Mouse (Mus musculus) MEL (cell line): Measurements from ENCODE around the gene Slc7a3.
"Not testable (repeated sequence)": the region's sequence is repeated elsewhere in the genome, so short reads cannot be mapped to it uniquely, and the experiment has no call there.

Experiments
- CTCF ChIP-seq, 3 experiments: IDR thresholded peaks in 2 of 3; conservative IDR thresholded peaks in 1 of 3; 2 replicates each; pipeline ENCODE4 v1.5.1; 2011 to 2012; ENCODE audit warnings: low read length in 3 of 3, low read depth in 2 of 3, mild to moderate bottlenecking in 2 of 3, improper control_type of control experiment in 1 of 3, inconsistent platforms in 1 of 3, mixed read lengths in 1 of 3, moderate library complexity in 1 of 3; ENCODE audit not compliant: control insufficient read depth in 1 of 3, insufficient read depth in 1 of 3, poor library complexity in 1 of 3, severe bottlenecking in 1 of 3
- ELF1 ChIP-seq: IDR thresholded peaks from 2 replicates; pipeline ENCODE4 v1.6.1; 2014; ENCODE audit warnings: low read depth, mild to moderate bottlenecking, inconsistent platforms, low read length, improper control_type of control experiment, moderate library complexity
- EP300 ChIP-seq, 2 experiments: IDR thresholded peaks; 2 replicates each; pipeline ENCODE4 v1.6.1; 2011; ENCODE audit warnings: improper control_type of control experiment in 2 of 2, low read length in 2 of 2, low read depth in 1 of 2, mild to moderate bottlenecking in 1 of 2
- GATA1 ChIP-seq: IDR thresholded peaks from 2 replicates; pipeline ENCODE4 v1.6.1; 2011; ENCODE audit warnings: low read depth, low read length, improper control_type of control experiment
- JUND ChIP-seq: IDR thresholded peaks from 2 replicates; pipeline ENCODE4 v1.6.1; 2011; ENCODE audit warnings: low read depth, mild to moderate bottlenecking, improper control_type of control experiment, low read length
- KAT2A ChIP-seq: conservative IDR thresholded peaks from 2 replicates; pipeline ENCODE4 v1.6.1; 2012; ENCODE audit warnings: low read depth, low read length, improper control_type of control experiment, inconsistent platforms
- MYC ChIP-seq: IDR thresholded peaks from 2 replicates; pipeline ENCODE4 v1.6.1; 2011; ENCODE audit warnings: low read depth, mild to moderate bottlenecking, low read length, improper control_type of control experiment, moderate library complexity
- NRF1 ChIP-seq: IDR thresholded peaks from 2 replicates; pipeline ENCODE4 v1.6.1; 2014; ENCODE audit warnings: low read depth, mild to moderate bottlenecking, inconsistent platforms, low read length, improper control_type of control experiment, moderate library complexity; ENCODE audit not compliant: poor library complexity, insufficient read depth, severe bottlenecking
- POLR2A ChIP-seq, 2 experiments: IDR thresholded peaks; 2 replicates each; pipeline ENCODE4 v1.6.1; 2011 to 2012; ENCODE audit warnings: low read length in 2 of 2, mild to moderate bottlenecking in 2 of 2, control low read depth in 1 of 2, improper control_type of control experiment in 1 of 2, low read depth in 1 of 2, moderate library complexity in 1 of 2; ENCODE audit not compliant: control insufficient read depth in 1 of 2, insufficient read depth in 1 of 2, poor library complexity in 1 of 2
- RCOR1 ChIP-seq: IDR thresholded peaks from 2 replicates; pipeline ENCODE4 v1.6.1; 2012; ENCODE audit warnings: low read depth, mild to moderate bottlenecking, inconsistent platforms, low read length, improper control_type of control experiment
- UBTF ChIP-seq: IDR thresholded peaks from 2 replicates; pipeline ENCODE4 v1.6.1; 2012; ENCODE audit warnings: low read depth, mild to moderate bottlenecking, inconsistent platforms, low read length, improper control_type of control experiment, moderate library complexity, borderline replicate concordance; ENCODE audit not compliant: insufficient read depth
- USF1 ChIP-seq: IDR thresholded peaks from 2 replicates; pipeline ENCODE4 v1.6.1; 2014; ENCODE audit warnings: low read depth, mild to moderate bottlenecking, inconsistent platforms, low read length, improper control_type of control experiment, moderate library complexity
- ZNF384 ChIP-seq: IDR thresholded peaks from 2 replicates; pipeline ENCODE4 v1.6.1; 2012; ENCODE audit warnings: low read depth, mild to moderate bottlenecking, inconsistent platforms, low read length, improper control_type of control experiment

DNA sequence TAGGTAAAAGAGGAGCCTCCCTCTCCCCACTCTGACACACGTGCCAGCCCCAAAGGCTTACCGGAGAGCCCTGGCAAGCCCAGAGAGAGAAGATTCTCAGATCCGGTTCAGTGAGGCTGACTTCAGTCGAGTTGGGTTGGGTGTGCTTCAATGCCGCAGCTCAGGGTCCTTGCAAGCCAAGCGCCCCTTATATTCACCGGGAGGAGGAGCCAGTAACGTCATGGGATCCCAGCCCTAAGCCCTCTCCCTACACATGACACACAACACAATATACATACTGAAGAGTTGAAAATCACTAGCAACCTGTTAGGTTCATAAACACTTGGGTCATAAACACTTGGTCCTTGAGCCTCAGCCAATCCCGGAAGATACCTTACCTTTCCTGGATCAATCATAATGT, 609 bp downstream of the Slc7a3 start:
- not testable (repeated sequence) for TF ChIP-seq CTCF (IDR thresholded peaks at IDR 0.05 in 2 of 3, conservative IDR thresholded peaks at IDR 0.05 in 1 of 3; ENCODE audit: control insufficient read depth in 1 of 3, insufficient read depth in 1 of 3, low read depth in 2 of 3, low read length in 3 of 3, poor library complexity in 1 of 3, severe bottlenecking in 1 of 3); EP300 (IDR thresholded peaks at IDR 0.05; ENCODE audit: low read depth in 1 of 2, low read length in 2 of 2); ELF1; KAT2A; UBTF; RCOR1; ZNF384; MYC; JUND; USF1; GATA1; POLR2A (IDR thresholded peaks at IDR 0.05; ENCODE audit: control insufficient read depth in 1 of 2, insufficient read depth in 1 of 2, low read depth in 1 of 2, low read length in 2 of 2, poor library complexity in 1 of 2); NRF1
